Mouse (Mus musculus) limb, embryonic 13.5 days (tissue): ENCODE measurements at regions not wholly inside any gene's neighbourhood (a gene's known extent, or its start where the extent isn't known, plus 50 kb on each side); places are given as distances from the start of the nearest gene placed in this dataset.

Experiments used
- ATAC-seq: fragments of 200-750 bp; cut with Nextera tagmentation; 2 replicates; pipeline ENCODE4 v1.8.0; 2017; ENCODE audit warnings: low read depth, moderate number of reproducible peaks, moderate TSS enrichment; ENCODE audit not compliant: low FRiP score
- H3K27ac ChIP-seq: fragments of 300-500 bp; sonication (generic); 2 replicates; pipeline ENCODE4 v1.5.1; 2015; ENCODE audit warnings: inconsistent platforms, mild to moderate bottlenecking, moderate library complexity
- H3K27me3 ChIP-seq: fragments of 300-500 bp; sonication (generic); 2 replicates; pipeline ENCODE4 v1.6.1; 2015; ENCODE audit warnings: mild to moderate bottlenecking, inconsistent platforms
- H3K36me3 ChIP-seq: fragments of 300-500 bp; sonication (generic); 2 replicates; pipeline ENCODE4 v1.6.1; 2015; ENCODE audit warnings: inconsistent platforms, mild to moderate bottlenecking, moderate library complexity
- H3K4me1 ChIP-seq: fragments of 300-500 bp; sonication (generic); 2 replicates; pipeline ENCODE4 v1.6.1; 2015; ENCODE audit warnings: inconsistent platforms
- H3K4me2 ChIP-seq: fragments of 300-500 bp; sonication (generic); replicated peaks from 2 replicates; pipeline ENCODE4 v1.6.1; 2015; ENCODE audit warnings: inconsistent platforms, mild to moderate bottlenecking, moderate library complexity
- H3K4me3 ChIP-seq: fragments of 300-500 bp; sonication (generic); 2 replicates; pipeline ENCODE4 v1.5.1; 2015; ENCODE audit warnings: moderate library complexity, mild to moderate bottlenecking, inconsistent platforms
- H3K9ac ChIP-seq: fragments of 300-500 bp; sonication (generic); 2 replicates; pipeline ENCODE4 v1.6.1; 2015; ENCODE audit warnings: mild to moderate bottlenecking, inconsistent platforms
- H3K9me3 ChIP-seq: fragments of 300-500 bp; sonication (generic); 2 replicates; pipeline ENCODE4 v1.6.1; 2016; ENCODE audit warnings: inconsistent platforms
- WGBS: fragments of 180-500 bp; shearing (Covaris S2); methylation state at CpG from one replicate; pipeline ENCODE4 v1.1.7; 2015; 5-methylcytosine and 5-hydroxymethylcytosine counted together

- ATAC-seq, result no peak
- Histone ChIP-seq H3K9ac (no peak overlapping the region), H3K36me3 (no peaks in the 10 kb centered on the region), H3K27me3 (no peaks in the 10 kb centered on the region), H3K9me3 (no peaks in the 10 kb centered on the region), H3K27ac (no peak overlapping the region), H3K4me1 (no peaks in the 10 kb centered on the region), H3K4me2 (no peak overlapping the region), H3K4me3 (no peak overlapping the region)
- WGBS, result 97% methylated on average over 2 of the region's 2 CpGs
Observed at GRCm38 (mm10) chr17:47069206-47069605, 58.9 kb upstream of the Ubr2 start.

GRCm38 (mm10) chr17:47065307-47065901 is 55.0 kb upstream of the Ubr2 start:
- H3K4me2 ChIP-seq, result no peak overlapping the region
- no peak overlapping the region for H3K9ac ChIP-seq
- 79% methylated on average over 4 of the region's 4 CpGs for WGBS
- H3K27ac ChIP-seq, result no peak overlapping the region
- H3K27me3 ChIP-seq, result no peaks in the 10 kb centered on the region
- no peaks in the 10 kb centered on the region for H3K36me3 ChIP-seq
- H3K4me3 ChIP-seq, result no peak overlapping the region
- H3K9me3 ChIP-seq, result no peaks in the 10 kb centered on the region
- ATAC-seq, result no peak
- no peaks in the 10 kb centered on the region for H3K4me1 ChIP-seq

- ATAC-seq, result no peak
- H3K9me3 ChIP-seq, result no peaks in the 10 kb centered on the region
- no peaks in the 10 kb centered on the region for H3K27me3 ChIP-seq
- H3K9ac ChIP-seq, result no peak overlapping the region
- no peaks in the 10 kb centered on the region for H3K36me3 ChIP-seq
- H3K27ac ChIP-seq, result no peak overlapping the region
- no peak overlapping the region for H3K4me2 ChIP-seq
- no peaks in the 10 kb centered on the region for H3K4me1 ChIP-seq
- WGBS, result 79% methylated on average over 14 of the region's 14 CpGs
- no peak overlapping the region for H3K4me3 ChIP-seq
Observed at GRCm38 (mm10) chr17:47064592-47065306, 54.4 kb upstream of the Ubr2 start.

GRCm38 (mm10) chr17:47064006-47064405 is 53.6 kb upstream of the Ubr2 start:
- WGBS, result 95% methylated on average over 4 of the region's 4 CpGs
- no peak overlapping the region for H3K4me3 ChIP-seq
- no peaks in the 10 kb centered on the region for H3K36me3 ChIP-seq
- ATAC-seq, result no peak
- H3K9me3 ChIP-seq, result no peaks in the 10 kb centered on the region
- H3K4me2 ChIP-seq, result no peak overlapping the region
- no peaks in the 10 kb centered on the region for H3K4me1 ChIP-seq
- H3K27ac ChIP-seq, result no peak overlapping the region
- H3K9ac ChIP-seq, result no peak overlapping the region
- no peaks in the 10 kb centered on the region for H3K27me3 ChIP-seq

GRCm38 (mm10) chr17:47061031-47061620 is 50.8 kb upstream of the Ubr2 start:
- no peak overlapping the region for H3K4me3 ChIP-seq
- H3K36me3 ChIP-seq, result no peaks in the 10 kb centered on the region
- 0 out of 2 replicates have a peak, but pooled peaks cover 4% of the 10 kb centered on the region for H3K9me3 ChIP-seq
- WGBS, result 82% methylated on average over 8 of the region's 8 CpGs
- H3K4me1 ChIP-seq, result no peaks in the 10 kb centered on the region
- no peaks in the 10 kb centered on the region for H3K27me3 ChIP-seq
- no peak overlapping the region for H3K4me2 ChIP-seq
- ATAC-seq, result no peak
- no peak overlapping the region for H3K9ac ChIP-seq
- H3K27ac ChIP-seq, result no peak overlapping the region
